Mouse (Mus musculus) megakaryocyte-erythroid progenitor cell, adult 5-6 weeks (primary cell): ENCODE data around the gene B430306N03Rik. TPM values are rescaled to one million over a fixed set of nuclear protein-coding genes. Genes with fewer than 3 reads are reported as not detected.
"Not testable (repeated sequence)": the region's sequence is repeated elsewhere in the genome, so short reads cannot be mapped to it uniquely, and the experiment has no call there.

Experiments
- ATAC-seq: replicated peaks from 2 replicates; pipeline ENCODE4 v1.8.0; 2016; ENCODE audit warnings: mild to moderate bottlenecking, inconsistent platforms; ENCODE audit not compliant: severe bottlenecking, poor library complexity, low FRiP score, low TSS enrichment
- total RNA-seq, 2 experiments: library from RNA; stranded (forward) in 1 of 2; stranded (reverse) in 1 of 2; fragments of 200-1000, 215-1000 nt in 1 of 2; fragments of >200 nt in 1 of 2; fragmentation: Nextera tagmentation in 1 of 2; gene quantifications; 2 replicates each; pipeline ENCODE4 v1.2.3; 2014 to 2017

The B430306N03Rik gene
- total RNA-seq, 2 experiments from 2014 or later = 0.28 TPM; not detected in 1

DNA sequence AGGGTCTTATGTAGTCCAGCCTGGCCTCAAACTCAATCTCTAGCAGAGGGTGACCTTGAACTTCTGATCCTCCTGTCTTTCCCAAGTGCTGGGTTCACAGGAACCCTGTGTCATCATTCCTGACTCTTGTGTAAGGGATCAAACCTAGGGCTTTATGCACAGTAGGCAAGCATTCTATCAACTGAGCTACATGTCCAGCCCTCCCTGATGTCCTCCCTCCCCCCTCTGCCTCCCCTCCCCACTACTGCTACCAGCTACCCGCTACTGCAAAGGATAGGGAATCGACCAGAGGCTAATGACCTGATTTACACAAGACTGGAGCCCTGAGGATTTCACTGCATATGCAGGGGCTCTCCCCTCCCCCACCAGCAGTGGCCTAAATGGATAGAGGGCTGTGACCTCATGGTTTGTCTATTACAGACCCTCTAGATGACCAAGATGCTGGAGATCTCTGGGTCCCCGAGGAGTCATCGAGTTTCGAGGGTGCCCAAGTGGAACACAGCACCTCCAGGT is 34.8 kb downstream of the B430306N03Rik start:
- ATAC-seq = no peak

DNA sequence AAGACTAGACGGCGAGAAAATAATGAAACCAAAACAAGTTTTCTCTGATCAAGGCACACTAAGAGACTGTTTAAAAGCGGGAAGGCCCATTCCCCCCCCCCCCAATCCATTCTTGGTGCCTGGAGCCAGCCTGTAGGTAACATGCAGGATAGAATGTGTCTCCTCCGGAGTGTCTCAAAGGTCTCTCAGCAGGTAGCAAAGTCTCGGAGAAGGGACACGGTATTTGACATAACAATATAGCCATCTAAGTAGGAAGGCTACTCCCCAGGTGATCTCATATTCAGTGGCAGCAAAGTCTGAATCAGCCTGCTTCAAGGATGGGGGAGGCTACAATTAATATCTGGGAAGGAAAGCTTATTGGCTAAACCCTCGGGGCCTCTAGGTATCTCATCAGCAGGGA is 37.0 kb downstream of the B430306N03Rik start:
- ATAC-seq = not testable (repeated sequence)

- no peak for ATAC-seq
Observed at GRCm38 (mm10) chr17:48355822-48356221, 39.9 kb downstream of the B430306N03Rik start.

DNA sequence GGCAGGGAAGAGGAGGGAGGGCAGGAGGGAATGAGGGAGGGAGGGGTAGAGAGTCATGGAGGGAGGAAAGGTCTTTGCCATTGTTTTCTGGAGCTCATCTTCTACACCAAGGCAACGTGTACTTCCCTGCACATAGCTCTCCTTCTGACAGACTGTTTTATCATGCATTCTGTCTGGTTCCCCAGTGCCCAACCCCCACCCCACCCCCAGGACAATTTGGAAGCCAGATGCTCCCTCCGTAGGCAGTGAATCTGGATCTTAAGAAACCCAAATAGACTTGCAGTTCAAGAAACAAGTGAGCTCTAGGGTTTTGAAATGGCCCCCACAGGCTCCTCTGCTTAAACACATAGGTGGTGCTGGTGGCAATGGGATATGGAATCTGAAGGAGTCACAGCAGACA is 42.0 kb downstream of the B430306N03Rik start:
- no peak for ATAC-seq

- ATAC-seq = no peak
Observed at GRCm38 (mm10) chr17:48359616-48360015, 43.7 kb downstream of the B430306N03Rik start, which contains the start of gene Treml1. Treml1 (plus strand) TSS chr17:48359916.

GRCm38 (mm10) chr17:48360462-48360861 is 44.5 kb downstream of the B430306N03Rik start:
- peak; percentile 31 for ATAC-seq

DNA sequence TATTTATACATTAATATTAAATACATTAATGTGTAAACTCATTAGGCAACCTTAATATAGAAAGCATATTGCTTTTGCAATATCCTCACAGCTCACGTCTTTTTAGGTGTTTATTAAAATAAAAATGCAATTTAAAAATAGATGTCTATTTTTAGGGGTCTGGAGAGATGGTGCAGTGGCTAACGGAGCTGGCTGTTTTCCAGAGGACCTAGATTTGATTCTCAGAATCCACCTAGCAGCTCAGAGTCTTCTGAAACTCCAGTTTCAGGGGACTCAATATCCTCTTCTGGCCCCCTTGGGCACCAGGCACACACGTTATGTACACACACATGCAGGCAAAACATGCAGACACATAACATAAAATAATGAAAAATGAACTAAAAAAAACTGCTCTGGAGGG is 46.4 kb downstream of the B430306N03Rik start:
- ATAC-seq = no peak

- no peak for ATAC-seq
Observed at GRCm38 (mm10) chr17:48362966-48363365, 47.0 kb downstream of the B430306N03Rik start.

DNA sequence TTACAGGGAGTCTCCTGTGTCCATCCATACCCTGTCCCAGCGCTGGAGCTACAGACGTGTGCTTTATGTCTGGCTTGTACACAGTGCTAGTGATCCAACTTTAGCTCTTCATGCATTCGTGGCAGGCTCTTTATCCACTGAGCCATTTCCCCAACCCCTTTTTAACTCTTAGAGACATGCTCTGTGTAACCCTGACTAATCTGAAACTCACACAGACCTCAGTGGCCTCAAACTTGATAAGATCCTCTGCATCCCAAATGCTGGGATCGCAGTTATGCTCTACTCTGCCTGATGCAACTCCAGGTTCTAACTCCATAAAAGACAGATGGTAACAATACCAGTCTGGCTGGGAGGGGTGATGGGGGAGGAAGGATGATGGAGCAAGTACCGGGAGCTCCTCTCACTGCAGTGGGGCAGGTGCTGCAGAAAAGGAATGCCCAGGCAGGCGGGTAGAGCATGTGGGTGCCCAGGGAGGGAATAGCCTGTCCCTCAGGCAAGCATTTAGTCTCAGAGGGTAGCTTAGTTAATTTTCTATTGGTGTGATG is 47.6 kb downstream of the B430306N03Rik start:
- ATAC-seq = peak; percentile 26; the same call in 1 of the 2 replicates

- ATAC-seq = no peak
Observed at GRCm38 (mm10) chr17:48365511-48366155, 49.7 kb downstream of the B430306N03Rik start.

- no peak for ATAC-seq
Observed at GRCm38 (mm10) chr17:48366806-48367205, 50.9 kb downstream of the B430306N03Rik start.

DNA sequence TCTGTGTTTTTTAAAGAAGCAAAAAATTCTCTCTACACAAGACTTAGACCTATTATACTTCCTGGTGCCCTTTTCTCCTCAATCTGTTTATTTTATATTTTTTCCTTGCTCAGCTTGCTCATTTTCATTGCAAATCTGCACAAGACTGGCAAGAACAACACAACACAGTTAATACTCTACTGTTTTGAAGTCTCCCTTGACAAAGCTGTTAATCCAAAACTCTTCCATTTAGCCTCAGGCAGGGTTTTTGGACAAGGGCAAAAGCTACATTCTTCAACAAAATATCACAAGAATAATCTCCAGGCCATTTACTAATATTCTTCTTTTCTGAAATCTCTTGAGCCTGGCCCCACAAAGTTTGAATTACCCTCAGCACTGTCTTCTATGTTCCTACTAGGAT is 55.7 kb downstream of the B430306N03Rik start:
- ATAC-seq = no peak

- no peak for ATAC-seq
Observed at GRCm38 (mm10) chr17:48372987-48373386, 57.0 kb downstream of the B430306N03Rik start.

- ATAC-seq = no peak
Observed at GRCm38 (mm10) chr17:48376102-48376501, 60.2 kb downstream of the B430306N03Rik start.

Other genes starting within 250 kb of the B430306N03Rik start
- gene 1700067P10Rik, start 226.8 kb upstream of the B430306N03Rik start, total RNA-seq (2014; fragmentation: Nextera tagmentation) = not detected in 2 replicates
- not detected in 2 replicates for gene 1700067P10Rik, start 226.8 kb upstream of the B430306N03Rik start, total RNA-seq (2017)
- 0.72 TPM in 1 of 2 replicates, not detected in the other for gene 9830107B12Rik, start 169.9 kb upstream of the B430306N03Rik start, total RNA-seq (2014; fragmentation: Nextera tagmentation)
- not detected in 2 replicates for gene 9830107B12Rik, start 169.9 kb upstream of the B430306N03Rik start, total RNA-seq (2017)
- gene A530064D06Rik, start 148.9 kb upstream of the B430306N03Rik start, total RNA-seq (2014; fragmentation: Nextera tagmentation) = not detected in 2 replicates
- not detected in 2 replicates for gene A530064D06Rik, start 148.9 kb upstream of the B430306N03Rik start, total RNA-seq (2017)
- gene Trem1, start 83.4 kb upstream of the B430306N03Rik start, total RNA-seq (2014; fragmentation: Nextera tagmentation) = not detected in 2 replicates
- 0.27 and 0.94 TPM in 2 replicates for gene Trem1, start 83.4 kb upstream of the B430306N03Rik start, total RNA-seq (2017)
- 3.8 TPM in 1 of 2 replicates, not detected in the other for gene Trem3, start 68.4 kb upstream of the B430306N03Rik start, total RNA-seq (2014; fragmentation: Nextera tagmentation)
- 0.84 TPM in 1 of 2 replicates, not detected in the other for gene Trem3, start 68.4 kb upstream of the B430306N03Rik start, total RNA-seq (2017)
- not detected in 2 replicates for gene Treml4, start 51.8 kb upstream of the B430306N03Rik start, total RNA-seq (2014; fragmentation: Nextera tagmentation)
- 0.46 TPM in 1 of 2 replicates, not detected in the other for gene Treml4, start 51.8 kb upstream of the B430306N03Rik start, total RNA-seq (2017)
- 39.3 and 64.8 TPM in 2 replicates for gene Treml2, start 16.6 kb upstream of the B430306N03Rik start, total RNA-seq (2014; fragmentation: Nextera tagmentation)
- 23.7 and 37.2 TPM in 2 replicates for gene Treml2, start 16.6 kb upstream of the B430306N03Rik start, total RNA-seq (2017)
- gene Trem2, start 30.3 kb downstream of the B430306N03Rik start, total RNA-seq (2014; fragmentation: Nextera tagmentation) = not detected in 2 replicates
- 0.19 TPM in 1 of 2 replicates, not detected in the other for gene Trem2, start 30.3 kb downstream of the B430306N03Rik start, total RNA-seq (2017)
- gene Treml1, start 43.8 kb downstream of the B430306N03Rik start, total RNA-seq (2014; fragmentation: Nextera tagmentation) = 1.0 and 1.7 TPM in 2 replicates
- gene Treml1, start 43.8 kb downstream of the B430306N03Rik start, total RNA-seq (2017) = 5.2 and 12.9 TPM in 2 replicates
- 89.3 and 113 TPM in 2 replicates for gene Nfya, start 93.8 kb downstream of the B430306N03Rik start, total RNA-seq (2014; fragmentation: Nextera tagmentation)
- 32.8 and 55.7 TPM in 2 replicates for gene Nfya, start 93.8 kb downstream of the B430306N03Rik start, total RNA-seq (2017)
- gene Oard1, start 93.9 kb downstream of the B430306N03Rik start, total RNA-seq (2014; fragmentation: Nextera tagmentation) = 56.0 and 61.4 TPM in 2 replicates
- gene Oard1, start 93.9 kb downstream of the B430306N03Rik start, total RNA-seq (2017) = 76.9 and 90.2 TPM in 2 replicates
- gene Apobec2, start 116.8 kb downstream of the B430306N03Rik start, total RNA-seq (2014; fragmentation: Nextera tagmentation) = 1.7 TPM in 1 of 2 replicates, not detected in the other
- gene Apobec2, start 116.8 kb downstream of the B430306N03Rik start, total RNA-seq (2017) = 0.30 TPM in 1 of 2 replicates, not detected in the other
- 192 and 203 TPM in 2 replicates for gene Tspo2, start 135.4 kb downstream of the B430306N03Rik start, total RNA-seq (2014; fragmentation: Nextera tagmentation)
- 86.3 and 160 TPM in 2 replicates for gene Tspo2, start 135.4 kb downstream of the B430306N03Rik start, total RNA-seq (2017)
- 4.2 and 7.1 TPM in 2 replicates for gene Unc5cl, start 138.8 kb downstream of the B430306N03Rik start, total RNA-seq (2014; fragmentation: Nextera tagmentation)
- gene Unc5cl, start 138.8 kb downstream of the B430306N03Rik start, total RNA-seq (2017) = 5.1 and 5.7 TPM in 2 replicates